Mouse (Mus musculus) intestine, postnatal 0 days (tissue): Measurements from ENCODE around the gene Trim29. TPM values are rescaled to one million over a fixed set of nuclear protein-coding genes. Genes with fewer than 3 reads are reported as not detected.

Source experiments
- ATAC-seq: fragments of 200-750 bp; cut with Nextera tagmentation; 2 replicates; pipeline ENCODE4 v1.8.0; 2017; ENCODE audit warnings: mild to moderate bottlenecking, moderate TSS enrichment, moderate library complexity
- H3K27ac ChIP-seq: fragments of 300-500 bp; sonication (generic); 2 replicates; pipeline ENCODE4 v1.5.1; 2014; ENCODE audit warnings: mild to moderate bottlenecking, low read depth, low read length, moderate library complexity
- H3K27me3 ChIP-seq: fragments of 300-500 bp; sonication (generic); replicated peaks from 2 replicates; pipeline ENCODE4 v1.6.1; 2014; ENCODE audit warnings: low read length, mixed read lengths; ENCODE audit not compliant: control insufficient read depth, insufficient read depth
- H3K36me3 ChIP-seq: fragments of 300-500 bp; sonication (generic); 2 replicates; pipeline ENCODE4 v1.6.1; 2014; ENCODE audit warnings: mild to moderate bottlenecking, moderate library complexity; ENCODE audit not compliant: control insufficient read depth, insufficient read depth
- H3K4me1 ChIP-seq: fragments of 300-500 bp; sonication (generic); replicated peaks from 2 replicates; pipeline ENCODE4 v1.6.1; 2014; ENCODE audit warnings: antibody characterized with exemption, low read length, mixed read lengths; ENCODE audit not compliant: control insufficient read depth, insufficient read depth
- H3K4me2 ChIP-seq: fragments of 300-500 bp; sonication (generic); replicated peaks from 2 replicates; pipeline ENCODE4 v1.6.1; 2014; ENCODE audit warnings: low read depth, mild to moderate bottlenecking, moderate library complexity
- H3K4me3 ChIP-seq: fragments of 300-500 bp; sonication (generic); 2 replicates; pipeline ENCODE4 v1.5.1; 2014; ENCODE audit warnings: low read depth, low read length
- H3K9ac ChIP-seq: fragments of 300-500 bp; sonication (generic); 2 replicates; pipeline ENCODE4 v1.6.1; 2014; ENCODE audit warnings: mild to moderate bottlenecking, low read depth, low read length
- H3K9me3 ChIP-seq: fragments of 300-500 bp; sonication (generic); 2 replicates; pipeline ENCODE4 v1.6.1; 2016; ENCODE audit warnings: mixed run types; ENCODE audit not compliant: control insufficient read depth
- CTCF ChIP-seq: sonication (generic); IDR thresholded peaks from 2 replicates; pipeline ENCODE4 v1.5.1; 2016; ENCODE audit warnings: low read depth, mild to moderate bottlenecking, control low read depth, antibody characterized with exemption, moderate library complexity
- WGBS: fragments of 180-500 bp; shearing (Covaris S2); extraction: QIAGEN DNeasy Blood & Tissue Kit; methylation state at CpG from one replicate; pipeline ENCODE4 v1.1.7; 2014; 5-methylcytosine and 5-hydroxymethylcytosine counted together
- polyA plus RNA-seq: library from polyadenylated mRNA; unstranded; fragments of >200 nt; fragmentation: Nextera tagmentation; extraction: Ambion mirVana; gene quantifications from 2 replicates; pipeline ENCODE4 v1.2.1, GENCODE M21; 2015

The Trim29 gene
- polyA plus RNA-seq, 1 experiment from 2014 or later = 0.26 TPM

GRCm38 (mm10) chr9:43331476-43332471 lies 21.1 kb downstream of the Trim29 start:
- no peak for TF ChIP-seq CTCF
- Histone ChIP-seq H3K4me1 (no peaks in the 10 kb centered on the region), H3K9me3 (no peaks in the 10 kb centered on the region), H3K4me2 (no peak overlapping the region), H3K27ac (no peak overlapping the region), H3K27me3 (no peaks in the 10 kb centered on the region), H3K9ac (no peak overlapping the region), H3K4me3 (no peak overlapping the region), H3K36me3 (no peaks in the 10 kb centered on the region)
- no peak for ATAC-seq
- WGBS = 76% methylated on average over 8 of the region's 8 CpGs

- no peak overlapping the region for H3K27ac ChIP-seq
- no peak overlapping the region for H3K9ac ChIP-seq
- WGBS = 55% methylated on average over 8 of the region's 8 CpGs
- H3K27me3 ChIP-seq = no peaks in the 10 kb centered on the region
- ATAC-seq = no peak
- no peaks in the 10 kb centered on the region for H3K36me3 ChIP-seq
- H3K9me3 ChIP-seq = no peaks in the 10 kb centered on the region
- H3K4me2 ChIP-seq = no peak overlapping the region
- no peak overlapping the region for H3K4me3 ChIP-seq
- H3K4me1 ChIP-seq = no peaks in the 10 kb centered on the region
- TF ChIP-seq CTCF = no peak
Observed at GRCm38 (mm10) chr9:43334476-43334875, 23.8 kb downstream of the Trim29 start.

GRCm38 (mm10) chr9:43337636-43338035 lies 27.0 kb downstream of the Trim29 start:
- Histone ChIP-seq H3K9ac (no peak overlapping the region), H3K9me3 (no peaks in the 10 kb centered on the region), H3K27me3 (no peaks in the 10 kb centered on the region; the same call in 1 of the 2 replicates), H3K4me3 (no peak overlapping the region), H3K27ac (no peak overlapping the region), H3K4me2 (no peak overlapping the region), H3K4me1 (no peaks in the 10 kb centered on the region), H3K36me3 (no peaks in the 10 kb centered on the region)
- 57% methylated on average over 4 of the region's 4 CpGs for WGBS
- no peak for TF ChIP-seq CTCF
- ATAC-seq = no peak

DNA sequence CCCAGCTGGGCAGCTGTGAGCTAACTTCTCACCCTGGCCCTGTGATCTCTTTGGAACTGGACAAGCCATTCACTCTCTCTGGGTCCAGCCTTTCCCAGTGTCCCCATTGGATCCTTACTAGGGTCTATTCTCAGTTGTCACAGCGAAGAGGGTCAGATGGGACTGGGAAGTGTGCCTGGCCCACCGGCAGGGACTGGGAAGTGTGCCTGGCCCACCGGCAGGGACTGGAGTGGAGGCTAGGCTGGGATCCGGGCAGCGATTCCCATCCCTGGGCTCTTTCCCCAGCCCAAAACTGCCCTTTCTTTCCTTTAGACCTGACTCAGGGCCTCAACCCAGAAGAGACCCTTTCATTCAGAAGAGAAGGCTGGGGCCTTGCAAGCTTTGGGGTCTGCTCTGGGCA lies 27.4 kb downstream of the Trim29 start:
- H3K4me1 ChIP-seq = no peaks in the 10 kb centered on the region
- H3K4me3 ChIP-seq = no peak overlapping the region
- H3K4me2 ChIP-seq = no peak overlapping the region
- no peak overlapping the region for H3K9ac ChIP-seq
- no peaks in the 10 kb centered on the region; the same call in 1 of the 2 replicates for H3K27me3 ChIP-seq
- H3K27ac ChIP-seq = no peak overlapping the region
- no peak for ATAC-seq
- H3K9me3 ChIP-seq = no peaks in the 10 kb centered on the region
- TF ChIP-seq CTCF = no peak
- no peaks in the 10 kb centered on the region for H3K36me3 ChIP-seq
- 74% methylated on average over 5 of the region's 5 CpGs for WGBS

DNA sequence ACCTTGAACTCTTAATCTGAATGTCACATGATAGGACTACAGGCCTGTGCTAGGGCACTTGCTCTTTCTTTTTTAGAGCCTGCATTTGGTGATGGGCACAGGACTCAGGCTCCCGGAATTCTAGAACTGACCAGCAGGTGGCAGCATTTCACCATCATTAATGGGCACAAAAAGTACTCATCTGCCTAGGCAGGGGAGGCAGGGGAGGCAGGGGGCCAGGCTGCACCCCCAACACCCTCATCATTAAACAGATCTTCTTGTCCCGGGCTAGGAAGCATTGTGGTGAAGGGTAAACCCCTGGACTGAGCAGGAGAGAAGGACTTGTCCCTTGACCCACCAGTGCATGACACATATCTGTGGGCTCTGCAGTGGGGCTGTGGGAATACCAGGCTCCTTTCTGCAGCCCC lies 29.0 kb downstream of the Trim29 start:
- Histone ChIP-seq H3K9ac (no peak overlapping the region), H3K27ac (no peak overlapping the region), H3K9me3 (no peaks in the 10 kb centered on the region), H3K4me1 (no peaks in the 10 kb centered on the region), H3K27me3 (no peaks in the 10 kb centered on the region; the same call in 1 of the 2 replicates), H3K4me3 (no peak overlapping the region), H3K36me3 (no peaks in the 10 kb centered on the region), H3K4me2 (no peak overlapping the region)
- peak; percentile 84 for TF ChIP-seq CTCF
- 0% methylated on average over 2 of the region's 2 CpGs for WGBS
- ATAC-seq = no peak

- Histone ChIP-seq H3K4me1 (no peaks in the 10 kb centered on the region), H3K27me3 (no peaks in the 10 kb centered on the region), H3K9me3 (no peaks in the 10 kb centered on the region), H3K36me3 (no peaks in the 10 kb centered on the region), H3K4me2 (no peak overlapping the region), H3K27ac (no peak overlapping the region), H3K4me3 (no peak overlapping the region), H3K9ac (no peak overlapping the region)
- ATAC-seq = no peak
- TF ChIP-seq CTCF = no peak
- 29% methylated on average over 5 of the region's 5 CpGs for WGBS
Observed at GRCm38 (mm10) chr9:43350089-43350488, 39.4 kb downstream of the Trim29 start.
